Mouse (Mus musculus) cerebellum, adult (tissue): Measurements from ENCODE around the gene Rpf1.

Experiments used
- ATAC-seq: cut with Nextera tagmentation; 2 replicates; pipeline ENCODE4 v1.9.2; 2017; ENCODE audit warnings: mild to moderate bottlenecking, moderate library complexity, mixed read lengths; ENCODE audit not compliant: insufficient number of reproducible peaks, low FRiP score, low TSS enrichment

Gene Rpf1

GRCm38 (mm10) chr3:146520798-146521651 is at the start of gene Rpf1:
Rpf1 (minus strand) TSS chr3:146521429.
- ATAC-seq = peak; percentile 99

- ATAC-seq = no peak
Observed at GRCm38 (mm10) chr3:146570939-146571338, 49.7 kb upstream of the Rpf1 start.

- no peak for ATAC-seq
Observed at GRCm38 (mm10) chr3:146570148-146570782, 49.0 kb upstream of the Rpf1 start, which contains the start of gene Uox. Uox (plus strand) TSS chr3:146570426.

GRCm38 (mm10) chr3:146569594-146569993 is 48.4 kb upstream of the Rpf1 start:
- no peak for ATAC-seq

- ATAC-seq = no peak
Observed at GRCm38 (mm10) chr3:146567884-146568530, 46.8 kb upstream of the Rpf1 start.

- ATAC-seq = no peak
Observed at GRCm38 (mm10) chr3:146567366-146567765, 46.1 kb upstream of the Rpf1 start.

GRCm38 (mm10) chr3:146565065-146565411 is 43.8 kb upstream of the Rpf1 start:
- no peak for ATAC-seq

- no peak for ATAC-seq
Observed at GRCm38 (mm10) chr3:146564268-146565064, 43.2 kb upstream of the Rpf1 start.

GRCm38 (mm10) chr3:146562936-146563335 is 41.7 kb upstream of the Rpf1 start:
- no peak for ATAC-seq

- ATAC-seq = no peak
Observed at GRCm38 (mm10) chr3:146557507-146557906, 36.3 kb upstream of the Rpf1 start.

- ATAC-seq = no peak
Observed at GRCm38 (mm10) chr3:146556567-146556966, 35.3 kb upstream of the Rpf1 start.

GRCm38 (mm10) chr3:146554816-146555215 is 33.6 kb upstream of the Rpf1 start:
- no peak for ATAC-seq

GRCm38 (mm10) chr3:146543632-146544031 is 22.4 kb upstream of the Rpf1 start:
- ATAC-seq = no peak

GRCm38 (mm10) chr3:146540521-146541273 is 19.5 kb upstream of the Rpf1 start:
- no peak for ATAC-seq

GRCm38 (mm10) chr3:146534986-146535385 is 13.8 kb upstream of the Rpf1 start:
- no peak for ATAC-seq

GRCm38 (mm10) chr3:146528335-146528734 is 7.1 kb upstream of the Rpf1 start:
- no peak for ATAC-seq

- no peak for ATAC-seq
Observed at GRCm38 (mm10) chr3:146521652-146522020, 407 bp upstream of the Rpf1 start.

- ATAC-seq = no peak
Observed at GRCm38 (mm10) chr3:146520226-146520797, 917 bp downstream of the Rpf1 start.

GRCm38 (mm10) chr3:146506711-146507110 is 14.5 kb downstream of the Rpf1 start:
- ATAC-seq = no peak
